Mouse (Mus musculus): Measurements from ENCODE around the gene Rnf183.

The Rnf183 gene

DNA sequence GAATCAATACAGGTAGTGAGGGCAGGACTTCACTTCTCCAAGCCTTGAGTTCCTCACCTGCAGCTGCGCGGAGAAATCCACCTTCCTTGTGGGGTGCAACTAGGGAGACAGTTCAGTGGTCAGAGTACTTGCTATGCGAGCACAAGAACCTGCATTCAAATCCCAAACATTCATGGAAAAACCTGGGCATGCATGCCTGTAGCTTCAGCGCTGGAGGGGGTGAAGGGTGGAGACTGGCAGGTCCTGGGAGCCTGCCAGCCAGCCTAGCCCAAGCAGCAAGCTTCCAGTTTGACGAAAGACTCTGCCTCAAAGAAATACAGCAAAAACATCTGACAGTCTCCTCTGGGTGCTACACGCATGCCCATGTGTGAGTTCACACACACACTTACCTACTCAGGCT is at the start of gene Rnf183:
Gene Rnf183, minus strand, starts transcription at position 172 of the 400 bp plus-strand sequence.
- DNase-seq (ENCODE audit: low read depth) = no peak

DNA sequence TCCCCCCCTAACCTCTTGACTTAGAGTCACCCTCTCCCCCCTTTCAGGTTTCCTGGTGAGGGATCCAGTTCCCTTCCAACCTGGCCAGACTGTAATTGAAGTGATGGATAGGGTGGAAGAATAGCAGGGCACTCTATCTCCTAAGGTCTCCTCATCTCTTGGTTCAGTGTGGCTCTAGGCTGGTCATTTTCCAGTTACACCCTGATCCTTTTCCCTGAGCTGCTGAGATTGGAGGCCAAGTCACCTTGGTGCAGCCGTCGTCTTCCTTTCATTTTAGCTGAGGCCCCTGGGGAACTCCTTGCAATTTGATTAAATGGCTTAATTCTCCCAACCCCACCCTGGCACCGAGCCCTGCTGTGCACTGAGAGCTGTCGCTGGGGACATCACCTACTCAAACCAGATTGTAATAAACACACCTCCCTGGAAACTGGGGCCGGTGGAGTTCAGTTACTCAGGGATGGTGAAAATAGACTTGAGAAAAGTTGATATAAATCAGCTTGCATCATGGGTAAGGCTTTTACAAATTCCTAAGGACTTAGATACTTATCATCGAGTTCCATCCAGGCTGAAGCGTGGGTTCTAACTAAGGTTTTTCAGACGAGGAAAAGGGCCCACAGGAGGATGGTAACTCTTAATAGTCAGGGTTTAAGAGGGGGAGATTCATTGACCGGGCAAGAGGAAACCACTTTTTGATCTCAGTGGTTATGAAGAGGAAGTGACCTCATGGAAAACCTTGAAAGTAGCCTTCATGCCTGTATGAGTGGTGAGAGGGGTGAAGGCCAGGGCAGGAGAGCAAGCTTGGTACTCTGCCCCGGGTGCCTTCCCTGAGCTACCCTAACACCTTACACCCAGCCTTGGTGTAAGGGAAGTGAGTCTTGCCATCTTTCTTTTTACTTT is 45.9 kb upstream of the Rnf183 start:
- DNase-seq (ENCODE audit: low read depth) = peak; percentile 98

DNA sequence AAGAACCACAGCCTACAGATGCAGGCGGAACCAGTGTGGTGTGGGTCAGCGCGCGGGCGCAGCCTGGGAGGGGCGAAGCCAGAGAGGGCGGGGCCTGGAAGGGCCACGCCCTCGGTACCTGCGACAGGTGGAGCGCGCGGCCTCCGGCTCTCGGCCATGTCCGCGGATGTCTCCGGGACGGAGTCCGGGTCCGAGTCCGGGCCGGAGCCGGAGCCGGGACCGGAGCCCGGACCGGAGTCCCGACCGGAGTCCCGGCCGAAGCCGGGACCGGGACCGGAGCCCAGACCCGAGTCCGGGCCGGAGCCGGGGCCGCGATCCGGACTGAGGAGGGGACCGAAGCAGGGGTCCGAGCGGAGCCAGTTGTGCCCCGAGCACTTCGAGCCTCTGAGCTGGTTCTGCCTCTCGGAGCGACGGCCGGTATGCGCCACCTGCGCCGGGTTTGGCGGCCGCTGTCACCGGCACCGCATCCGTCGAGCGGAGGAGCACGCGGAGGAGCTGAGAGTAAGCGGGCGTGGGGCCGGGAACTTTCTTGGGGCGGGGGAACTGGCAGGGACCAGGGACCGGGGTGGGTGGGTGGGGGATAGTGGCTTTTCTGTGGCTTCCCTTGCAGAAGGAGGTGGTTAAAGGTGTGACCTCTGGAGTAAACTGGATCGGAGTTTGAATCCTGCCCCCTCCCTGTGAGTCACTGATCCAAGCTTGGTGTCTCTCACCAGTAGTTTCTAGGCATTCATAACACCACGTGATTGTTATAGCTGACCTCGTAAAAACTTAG is 45.1 kb upstream of the Rnf183 start, which contains the start of gene Bspry:
Gene Bspry, plus strand, starts transcription at position 117 of the 772 bp plus-strand sequence.
- peak; percentile 77 for DNase-seq (ENCODE audit: low read depth)

DNA sequence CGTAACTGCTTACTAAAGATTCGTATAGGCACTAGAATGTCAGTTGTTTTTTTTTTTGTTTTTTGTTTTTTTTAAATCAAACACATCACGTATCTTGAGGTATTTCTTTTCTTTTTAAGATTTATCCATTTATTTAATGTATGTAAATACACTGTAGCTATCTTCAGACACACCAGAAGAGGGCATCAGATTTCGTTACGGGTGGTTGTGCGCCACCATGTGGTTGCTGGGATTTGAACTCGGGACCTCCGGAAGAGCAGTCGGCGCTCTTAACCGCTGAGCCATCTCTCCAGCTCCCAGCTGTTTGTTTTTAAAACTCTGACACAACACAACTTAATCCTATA is 44.5 kb upstream of the Rnf183 start:
- peak; percentile 84 for DNase-seq (ENCODE audit: low read depth)

DNA sequence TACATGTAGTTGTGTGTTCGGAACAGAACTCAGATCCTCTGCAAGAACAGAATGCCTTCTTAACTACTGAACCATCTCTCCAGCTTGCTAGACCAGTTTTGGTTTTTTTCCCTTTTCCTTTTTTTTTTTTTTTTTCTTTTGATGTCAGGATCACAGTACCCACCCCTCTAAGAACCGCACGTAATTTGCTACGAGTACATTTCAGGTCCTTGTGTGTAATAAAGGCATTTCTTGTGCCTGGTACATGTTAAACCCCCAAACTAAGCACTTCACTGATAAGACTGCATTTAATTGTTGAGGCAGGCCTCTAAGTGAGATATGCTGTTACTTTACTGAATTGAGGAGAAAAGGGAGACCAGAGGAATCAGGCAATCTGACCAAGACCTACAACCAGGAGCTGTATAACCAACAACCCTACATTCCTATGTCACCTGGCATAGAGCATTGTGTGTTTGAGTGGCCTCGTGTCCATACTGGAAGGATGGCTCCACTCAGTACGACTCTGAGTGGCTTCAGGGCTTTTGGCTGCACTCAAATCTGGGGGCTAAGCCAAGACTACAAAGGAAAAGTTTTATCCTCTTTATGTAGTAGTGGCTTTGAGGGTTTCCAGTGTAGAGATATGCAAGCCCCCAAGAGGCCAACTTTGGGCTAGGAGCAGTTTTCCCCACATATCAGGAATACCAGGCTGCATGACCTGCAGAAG is 42.6 kb upstream of the Rnf183 start:
- no peak for DNase-seq (ENCODE audit: low read depth)

DNA sequence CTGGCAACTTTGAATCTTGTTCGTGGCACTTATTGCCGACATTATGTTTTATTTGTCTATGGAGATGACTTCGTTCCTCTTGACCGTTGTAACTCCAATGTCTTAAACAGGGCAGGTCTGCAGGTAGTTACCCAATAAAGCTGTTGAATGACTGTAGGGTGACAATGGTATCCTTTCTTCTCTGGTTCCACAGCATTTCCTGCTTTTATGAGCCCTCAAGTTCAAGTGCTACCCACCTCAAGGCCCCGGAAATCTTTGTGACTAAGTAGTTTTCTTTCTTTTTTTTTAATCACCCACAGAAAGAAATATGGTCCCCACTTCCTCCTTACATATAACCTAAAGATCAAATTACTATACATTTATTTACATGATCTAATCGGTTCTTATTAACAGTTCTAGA is 40.7 kb upstream of the Rnf183 start:
- DNase-seq (ENCODE audit: low read depth) = peak; percentile 37

DNA sequence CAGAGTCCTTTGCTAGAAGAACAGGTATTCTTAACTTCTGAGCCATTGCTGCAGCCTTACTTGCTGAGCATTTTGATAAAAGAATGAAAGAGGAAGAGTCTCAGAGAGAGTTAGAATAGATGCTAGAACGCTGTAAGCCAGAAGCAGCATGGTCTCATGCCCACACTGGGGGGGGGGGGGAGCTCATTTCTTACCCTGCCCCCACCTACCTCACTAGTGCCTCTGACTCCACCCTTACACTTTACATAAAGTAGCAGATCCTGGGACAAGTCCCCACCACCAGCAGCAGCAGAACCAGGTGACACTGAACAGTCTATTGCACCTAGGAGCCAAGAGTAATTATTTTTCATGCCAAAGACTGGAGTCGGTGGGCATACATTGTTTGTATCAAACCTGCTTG is 40.1 kb upstream of the Rnf183 start:
- DNase-seq (ENCODE audit: low read depth) = no peak

DNA sequence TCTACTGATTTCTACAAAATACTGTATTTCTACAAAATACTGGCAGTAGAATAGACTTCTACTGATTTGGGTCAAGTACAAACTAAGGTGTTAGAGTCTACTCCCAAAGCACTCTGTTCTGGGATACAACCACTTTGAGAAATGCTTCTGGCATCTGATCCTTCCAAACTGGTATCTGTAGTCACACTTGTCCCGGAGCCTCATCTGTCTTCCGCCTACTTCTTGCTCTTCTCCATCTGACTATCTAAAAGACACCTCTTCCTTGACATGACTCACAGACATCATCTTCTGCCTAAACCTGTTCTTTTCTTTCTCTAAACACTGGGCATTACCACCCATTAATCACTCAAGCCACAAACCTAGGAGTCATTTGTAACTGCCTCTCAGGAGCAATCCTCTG is 37.0 kb upstream of the Rnf183 start:
- no peak for DNase-seq (ENCODE audit: low read depth)

DNA sequence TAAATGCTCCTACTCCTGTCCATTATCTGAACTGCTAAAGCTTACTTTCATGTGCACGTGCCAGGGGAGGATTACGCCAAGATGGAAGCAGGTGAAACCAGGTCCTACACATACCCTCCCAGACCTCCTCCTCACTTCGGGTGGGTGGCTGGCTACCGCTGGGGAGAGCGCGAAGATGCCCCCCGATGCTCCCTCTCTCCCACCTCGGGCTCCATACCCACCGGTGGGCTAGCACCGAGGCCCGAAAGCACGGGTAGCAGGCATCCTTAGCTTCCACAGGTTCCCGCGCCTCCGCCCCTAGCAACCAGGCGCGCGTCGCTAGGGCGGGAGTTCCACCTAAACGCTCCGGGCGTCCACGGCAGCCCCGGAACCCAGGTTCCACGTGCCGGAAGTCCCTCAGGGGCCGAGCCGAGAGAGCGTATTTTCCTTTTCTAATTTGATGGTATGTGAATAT is 35.6 kb upstream of the Rnf183 start, which contains the start of gene Wdr31:
Gene Wdr31, minus strand, starts transcription at position 299 of the 454 bp plus-strand sequence.
- no peak for DNase-seq (ENCODE audit: low read depth)

DNA sequence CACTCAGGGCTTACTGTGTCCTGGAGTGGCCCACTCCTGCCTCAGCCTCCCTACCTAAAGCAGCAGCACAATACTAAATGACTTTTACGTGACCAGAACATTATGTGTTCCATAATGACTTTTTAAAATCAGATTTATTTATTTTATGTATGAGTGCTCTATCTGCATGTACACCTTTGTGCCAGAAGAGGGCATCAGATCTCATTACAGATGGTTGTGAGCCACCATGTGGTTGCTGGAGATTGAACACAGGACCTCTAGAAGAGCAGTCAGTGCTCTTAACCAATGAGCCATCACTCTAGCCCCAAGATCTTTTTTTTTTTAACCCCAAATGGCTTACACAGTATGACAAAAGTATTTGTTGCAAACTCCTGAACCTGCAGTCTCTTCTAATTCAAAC is 33.1 kb upstream of the Rnf183 start:
- peak; percentile 28 for DNase-seq (ENCODE audit: low read depth)

DNA sequence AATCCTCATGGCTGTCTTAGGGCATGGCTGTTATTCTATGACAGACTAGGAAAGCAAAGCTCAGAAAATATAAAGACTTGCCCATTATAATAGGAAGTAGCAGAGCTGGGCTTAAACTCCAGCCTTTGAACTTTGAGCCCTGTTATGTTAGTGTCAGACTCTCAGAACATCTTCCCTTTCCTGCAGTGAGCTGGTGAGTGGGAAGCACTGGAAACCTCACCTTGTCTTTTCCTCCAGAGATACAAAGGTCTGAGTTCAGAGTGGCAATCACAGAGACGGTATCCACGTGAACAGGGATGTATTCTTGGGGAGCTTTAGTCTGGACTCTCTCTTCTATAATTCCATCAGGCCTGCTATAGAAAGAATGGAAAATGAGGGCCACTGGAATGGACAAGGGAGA is 28.1 kb upstream of the Rnf183 start:
- DNase-seq (ENCODE audit: low read depth) = no peak

DNA sequence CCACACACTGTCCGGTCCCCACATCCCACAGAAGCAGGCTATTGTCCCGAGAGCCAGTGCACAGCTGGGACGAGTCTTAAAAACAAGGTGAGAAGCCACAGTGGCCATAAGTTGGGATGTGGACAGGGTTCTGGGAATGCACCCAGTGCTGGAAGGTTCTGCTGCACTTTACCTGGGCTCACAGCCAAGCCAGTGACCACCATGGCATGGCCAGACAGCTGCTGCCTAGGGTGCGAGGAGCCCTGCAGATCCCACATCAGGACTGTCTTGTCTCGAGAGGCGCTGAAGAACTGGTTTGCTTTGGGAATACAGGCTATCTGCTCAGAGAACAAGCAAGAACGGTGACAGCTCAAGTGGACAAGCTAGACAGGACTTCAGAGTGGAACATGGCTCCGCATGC is 25.3 kb upstream of the Rnf183 start:
- no peak for DNase-seq (ENCODE audit: low read depth)

DNA sequence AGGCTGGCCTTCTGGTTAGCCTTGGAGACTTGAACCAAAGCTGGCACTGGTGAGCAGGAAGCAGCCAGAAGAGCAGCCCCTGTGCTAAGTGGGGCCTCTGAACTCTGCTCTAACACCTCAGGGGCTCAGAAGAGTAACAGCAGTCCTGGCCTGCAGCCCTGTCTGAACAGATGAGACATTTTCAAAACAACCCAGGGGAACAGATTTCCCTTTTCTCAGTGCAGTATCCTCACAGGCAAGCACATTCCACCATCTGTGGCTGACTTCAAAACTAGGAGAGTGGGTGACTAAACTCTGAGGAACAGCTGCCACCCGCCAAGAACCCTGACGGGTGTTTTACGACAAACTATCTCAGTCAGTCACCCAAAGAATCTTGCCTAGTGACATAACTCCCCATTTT is 24.0 kb upstream of the Rnf183 start:
- DNase-seq (ENCODE audit: low read depth) = no peak

DNA sequence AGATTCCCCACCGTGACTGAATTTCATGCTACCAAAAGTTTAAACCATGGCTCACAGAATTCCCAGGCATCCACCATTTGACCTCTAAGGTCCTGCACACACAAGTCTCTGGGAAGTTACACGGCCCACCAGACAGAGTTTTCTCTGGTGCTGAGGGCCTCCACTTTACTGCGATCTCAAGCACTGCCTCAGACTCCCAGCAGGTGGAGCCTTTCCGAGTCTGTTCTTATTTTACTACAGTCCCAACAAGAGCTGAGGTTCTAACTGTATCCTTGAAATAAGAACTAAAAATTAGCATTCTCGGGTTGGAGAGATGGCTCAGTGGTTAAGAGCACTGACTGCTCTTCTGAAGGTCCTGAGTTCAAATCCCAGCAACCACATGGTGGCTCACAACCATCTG is 19.9 kb upstream of the Rnf183 start:
- DNase-seq (ENCODE audit: low read depth) = peak; percentile 66

DNA sequence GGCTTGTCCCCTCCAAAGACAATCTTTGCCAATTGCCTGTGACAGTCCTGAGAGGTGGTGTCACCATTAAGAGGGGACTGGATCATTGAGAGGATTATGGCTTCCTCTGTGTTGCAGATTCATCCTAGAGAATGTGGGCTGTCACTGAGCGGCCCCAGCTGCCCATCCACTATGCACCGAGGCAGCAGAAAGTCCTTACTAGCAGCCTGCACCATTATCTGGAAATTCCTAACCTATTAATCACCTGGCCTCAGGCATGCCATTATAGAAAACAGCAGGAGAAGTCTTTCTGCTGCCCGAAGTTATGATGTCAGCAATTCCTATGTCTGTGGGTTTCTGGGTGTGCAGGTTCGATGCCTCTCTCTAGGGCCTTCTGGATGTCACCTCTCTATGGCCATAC is 5.9 kb upstream of the Rnf183 start:
- DNase-seq (ENCODE audit: low read depth) = no peak

DNA sequence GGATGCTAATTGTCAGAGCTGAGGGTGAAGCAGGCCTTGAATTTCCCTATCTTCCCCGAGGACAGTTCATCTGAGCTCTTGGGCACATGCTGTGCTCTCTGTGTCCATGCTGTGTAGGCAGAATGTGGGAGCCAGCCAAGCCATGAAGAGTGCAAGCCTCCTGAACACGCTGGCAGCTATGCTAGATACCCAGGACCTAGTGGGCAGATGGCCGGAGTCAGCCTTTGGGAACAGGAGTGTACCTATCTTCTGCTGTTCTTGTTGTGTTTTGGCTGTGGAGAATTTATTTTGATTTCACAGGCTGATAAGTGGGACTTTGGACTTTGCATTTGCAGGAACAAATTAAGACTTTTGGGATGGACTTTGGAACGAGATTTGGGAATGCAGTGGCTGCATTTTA is 5.5 kb upstream of the Rnf183 start:
- DNase-seq (ENCODE audit: low read depth) = no peak

DNA sequence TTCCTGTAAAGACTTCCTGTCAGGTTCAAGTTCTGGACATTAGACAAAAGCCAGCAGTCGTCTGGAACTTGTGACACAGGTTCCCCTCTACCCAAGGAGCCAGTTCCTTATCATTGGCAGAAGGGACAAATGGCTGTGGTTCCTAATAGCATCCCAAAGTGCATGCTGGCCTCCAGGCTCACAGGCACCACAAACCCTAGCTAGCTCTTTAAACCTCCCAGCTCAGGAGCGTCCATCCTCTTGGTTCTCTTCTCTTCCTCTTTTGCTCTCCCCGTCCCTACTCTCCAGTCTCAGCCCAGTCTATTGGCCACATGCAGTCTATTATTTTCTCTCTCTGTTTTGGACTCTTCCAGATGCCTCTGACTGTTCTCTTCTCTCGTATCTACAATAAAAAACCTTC is 4.7 kb upstream of the Rnf183 start:
- no peak for DNase-seq (ENCODE audit: low read depth)

DNA sequence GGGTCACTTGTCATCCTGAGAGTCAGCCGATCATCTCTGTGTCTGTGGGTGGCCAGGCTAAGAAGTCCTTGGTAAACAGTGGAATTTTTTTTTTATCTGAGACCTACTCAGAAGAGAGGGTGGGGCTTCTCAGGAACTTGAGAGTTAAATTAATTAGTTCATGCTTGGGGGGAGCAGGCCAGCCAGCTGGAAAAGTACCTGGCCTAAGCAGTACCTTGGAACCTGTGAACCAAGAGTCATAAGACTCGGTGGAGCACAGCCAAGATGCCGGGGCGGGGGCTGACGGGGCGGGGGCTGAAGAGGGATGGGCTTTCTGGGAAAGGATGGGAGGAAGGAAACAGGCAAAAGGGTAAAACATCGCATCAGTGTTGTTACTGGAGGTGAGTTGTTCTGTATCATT is 2.8 kb upstream of the Rnf183 start:
- DNase-seq (ENCODE audit: low read depth) = no peak

DNA sequence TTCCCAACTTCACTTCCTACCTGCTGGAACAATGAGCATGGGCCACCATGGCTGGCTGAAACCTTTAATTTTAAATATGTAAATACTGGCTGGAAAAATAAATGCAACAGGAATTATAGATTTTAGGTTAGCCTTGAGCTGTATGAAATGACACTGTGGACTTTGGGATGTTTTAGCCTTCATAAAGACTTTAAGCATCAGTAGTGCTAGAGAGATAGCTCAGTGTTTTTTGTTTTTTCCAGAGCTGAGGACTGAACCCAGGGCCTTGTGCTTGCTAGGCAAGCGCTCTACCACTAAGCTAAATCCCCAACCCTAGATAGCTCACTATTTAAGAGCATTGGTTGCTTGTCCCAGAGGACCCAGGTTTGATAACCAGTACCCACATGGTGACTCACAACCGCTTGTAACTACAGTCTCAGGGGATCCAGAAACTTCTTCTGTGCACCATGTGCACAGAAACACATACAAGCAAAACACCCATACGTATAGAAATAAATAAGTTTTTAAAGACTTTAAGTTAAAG is 2.3 kb upstream of the Rnf183 start:
- no peak for DNase-seq (ENCODE audit: low read depth)

DNA sequence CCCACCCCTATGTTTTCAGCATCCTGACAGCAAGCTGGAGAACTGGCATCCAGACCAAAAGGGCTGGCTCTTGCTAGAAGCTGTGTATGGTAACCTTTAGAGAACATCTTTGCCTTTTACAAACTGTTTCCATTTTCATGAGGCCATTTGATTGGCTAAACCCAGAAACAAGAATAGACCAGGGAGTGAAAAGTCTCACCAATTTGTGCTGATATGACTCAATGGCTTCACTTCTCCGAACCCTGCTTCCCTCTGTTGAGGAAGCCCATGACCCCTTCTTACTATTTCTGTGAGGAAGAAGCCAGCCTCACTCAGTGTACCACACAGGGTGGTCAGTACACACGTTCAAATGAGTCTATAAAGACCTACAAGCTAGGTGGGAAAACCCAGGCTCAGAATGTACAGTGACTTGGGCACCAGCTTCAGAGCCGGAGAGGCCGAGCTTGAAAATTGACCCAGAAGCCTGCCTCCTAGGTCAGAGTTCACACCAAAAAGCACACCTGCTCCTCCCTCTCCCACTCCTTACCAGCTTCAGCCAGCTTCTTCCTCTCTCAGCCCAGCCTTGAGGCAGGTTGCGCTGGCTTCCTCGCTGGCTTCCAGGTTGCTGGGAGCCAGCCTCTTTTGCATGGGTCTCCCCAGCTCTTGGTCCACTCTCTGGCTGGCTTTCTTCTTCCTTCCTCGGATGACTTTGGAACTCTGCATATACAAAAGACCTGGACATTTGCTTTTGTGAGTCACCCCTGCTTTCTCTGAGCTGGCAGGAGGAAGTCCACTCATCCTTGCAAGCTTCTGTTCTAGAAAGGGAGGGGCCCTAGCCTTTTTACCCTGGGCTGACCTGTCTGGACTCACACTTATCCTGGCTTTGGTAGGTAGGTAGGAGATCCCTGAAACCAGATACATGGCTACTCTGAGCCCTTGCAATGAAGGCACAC is 847 bp downstream of the Rnf183 start:
- DNase-seq (ENCODE audit: low read depth) = peak; percentile 77

DNA sequence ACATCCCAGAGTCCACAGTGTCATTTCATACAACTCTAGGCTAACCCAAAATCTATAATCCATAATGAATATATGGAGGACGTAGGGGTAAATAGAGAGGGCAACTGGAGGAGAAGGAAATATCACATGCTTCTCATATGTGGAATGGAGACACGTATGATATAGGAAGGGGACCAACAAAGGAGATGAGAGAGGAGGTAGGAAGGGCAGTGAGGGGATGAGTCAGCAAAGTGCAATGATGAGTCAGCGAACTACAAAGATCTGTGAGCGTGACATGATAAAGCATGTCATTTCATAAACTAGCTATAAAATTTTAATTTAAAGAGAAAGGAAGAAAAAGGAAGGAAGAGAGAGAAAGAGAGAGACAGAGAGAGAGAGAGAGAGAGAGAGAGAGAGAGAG is 3.5 kb downstream of the Rnf183 start:
- peak; percentile 58 for DNase-seq (ENCODE audit: low read depth)
